Mouse (Mus musculus): ENCODE results near the gene Skap1. TPM values are rescaled to one million over a fixed set of nuclear protein-coding genes. Genes with fewer than 3 reads are reported as not detected.
A peak's percentile ranks its signal among the peaks of the same experiment; 100 is the strongest.
"Not testable (repeated sequence)": the region's sequence is repeated elsewhere in the genome, so short reads cannot be mapped to it uniquely, and the experiment has no call there.

Gene Skap1
- polyA plus RNA-seq, 1 experiment from 2014 or later = 10.6 TPM

- peak within 1 kb of the TSS; percentile 80 for H3K27ac ChIP-seq
- H3K36me3 ChIP-seq = peaks cover 21% of the 10 kb centered on the region
- WGBS = under 1% methylated on average over 59 of the region's 59 CpGs
These were observed 312.9 kb downstream of the Skap1 start, which contains the start of gene Snx11 for GRCm38 (mm10) chr11:96776968-96777962. TSS of gene Snx11 (minus strand) at chr11:96777559.

DNA sequence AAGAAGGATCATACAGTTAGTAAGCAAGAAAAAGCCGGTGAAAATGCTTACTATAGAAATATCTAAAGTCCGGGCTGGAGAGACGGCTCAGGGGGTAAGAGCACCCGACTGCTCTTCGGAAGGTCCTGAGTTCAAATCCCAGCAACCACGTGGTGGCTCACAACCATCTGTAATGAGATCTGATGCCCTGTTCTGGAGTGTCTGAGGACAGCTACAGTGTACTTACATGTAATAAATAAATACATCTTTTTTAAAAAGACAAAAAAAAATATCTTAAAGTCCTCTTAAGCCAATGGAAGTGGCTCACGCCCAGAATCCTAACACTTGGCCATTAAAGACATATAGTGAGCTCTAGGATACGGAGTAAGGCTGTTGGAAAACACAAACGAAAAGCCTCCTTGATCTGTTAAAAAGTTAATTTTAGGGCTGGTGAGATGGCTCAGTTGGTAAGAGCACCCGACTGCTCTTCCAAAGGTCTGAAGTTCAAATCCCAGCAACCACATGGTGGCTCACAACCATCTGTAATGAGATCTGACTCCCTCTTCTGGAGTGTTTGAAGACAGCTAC, 313.8 kb downstream of the Skap1 start:
- Histone ChIP-seq H3K27ac (peak overlapping the region; percentile 80), H3K4me3 (replicated peaks) (peak overlapping the region; percentile 72), H3K4me2 (peak overlapping the region; percentile 82), H3K36me3 (peaks cover 12% of the 10 kb centered on the region), H3K4me1 (peaks cover 24% of the 10 kb centered on the region)
- H3K27me3 ChIP-seq; H3K9ac ChIP-seq; ATAC-seq (replicated peaks; ENCODE audit: low FRiP score); H3K9me3 ChIP-seq (replicated peaks): not testable (repeated sequence)
- 64% methylated on average over 10 of the region's 10 CpGs for WGBS

More at GRCm38 (mm10) chr11:96776968-96777962, 312.9 kb downstream of the Skap1 start, which contains the start of gene Snx11:
- peak within 1 kb of the TSS; percentile 56 for H3K9ac ChIP-seq
- no peaks in the 10 kb centered on the region for H3K9me3 ChIP-seq (replicated peaks)
- H3K27me3 ChIP-seq = no peaks in the 10 kb centered on the region
- H3K4me3 ChIP-seq (replicated peaks) = peak within 1 kb of the TSS; percentile 72
- H3K4me1 ChIP-seq = peaks cover 24% of the 10 kb centered on the region
- peak within 1 kb of the TSS; percentile 82 for H3K4me2 ChIP-seq
- ATAC-seq (replicated peaks; ENCODE audit: low FRiP score) = peak; percentile 100

DNA sequence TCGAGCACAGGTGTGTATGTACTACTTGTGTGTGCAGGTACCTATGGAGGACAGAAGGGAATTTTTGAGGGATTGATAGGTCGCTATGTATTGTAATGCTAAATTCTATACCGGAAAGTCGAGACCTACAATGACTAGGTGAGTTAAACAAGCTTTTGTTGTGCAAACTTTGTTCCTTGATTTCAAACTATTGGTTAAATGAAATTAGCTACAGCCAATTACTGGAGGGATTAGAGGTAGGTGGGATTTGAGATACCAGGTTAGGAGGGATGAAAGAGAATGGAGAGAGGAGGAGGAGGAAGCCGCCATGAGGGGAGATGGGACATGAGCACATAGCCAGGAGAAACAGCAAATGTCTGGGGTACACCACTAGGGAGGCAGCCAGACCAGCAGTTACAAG, 315.9 kb downstream of the Skap1 start:
- no peak overlapping the region for H3K4me3 ChIP-seq (replicated peaks)
- H3K4me1 ChIP-seq = peaks cover 16% of the 10 kb centered on the region
- no peak overlapping the region for H3K4me2 ChIP-seq
- ATAC-seq (replicated peaks; ENCODE audit: low FRiP score) = no peak
- WGBS = 77% methylated on average over 5 of the region's 5 CpGs
- no peaks in the 10 kb centered on the region for H3K36me3 ChIP-seq
- H3K27me3 ChIP-seq = no peaks in the 10 kb centered on the region
- no peaks in the 10 kb centered on the region for H3K9me3 ChIP-seq (replicated peaks)
- no peak overlapping the region for H3K27ac ChIP-seq
- H3K9ac ChIP-seq = no peak overlapping the region

- H3K9ac ChIP-seq = no peak overlapping the region
- no peaks in the 10 kb centered on the region for H3K9me3 ChIP-seq (replicated peaks)
- ATAC-seq (replicated peaks; ENCODE audit: low FRiP score) = no peak
- no peak overlapping the region for H3K27ac ChIP-seq
- no peaks in the 10 kb centered on the region for H3K27me3 ChIP-seq
- H3K36me3 ChIP-seq = no peaks in the 10 kb centered on the region
- 75% methylated on average over 2 of the region's 2 CpGs for WGBS
- H3K4me2 ChIP-seq = no peak overlapping the region
- peaks cover 6% of the 10 kb centered on the region for H3K4me1 ChIP-seq
- H3K4me3 ChIP-seq (replicated peaks) = no peak overlapping the region
These were observed 317.0 kb downstream of the Skap1 start for GRCm38 (mm10) chr11:96781425-96781824.

GRCm38 (mm10) chr11:96784847-96785246, 320.5 kb downstream of the Skap1 start:
- H3K36me3 ChIP-seq; H3K27me3 ChIP-seq; H3K9me3 ChIP-seq (replicated peaks); H3K9ac ChIP-seq; H3K4me2 ChIP-seq; ATAC-seq (replicated peaks; ENCODE audit: low FRiP score); H3K4me1 ChIP-seq; H3K4me3 ChIP-seq (replicated peaks); H3K27ac ChIP-seq: not testable (repeated sequence)
- WGBS = 15% methylated on average over 7 of the region's 7 CpGs

- Histone ChIP-seq H3K9me3 (replicated peaks) (no peaks in the 10 kb centered on the region), H3K4me2 (no peak overlapping the region), H3K36me3 (peaks cover 12% of the 10 kb centered on the region), H3K4me3 (replicated peaks) (no peak overlapping the region), H3K9ac (no peak overlapping the region), H3K4me1 (peaks cover 24% of the 10 kb centered on the region), H3K27ac (0 out of 2 replicates have a peak overlapping the region, but pooled peaks have one; percentile 22), H3K27me3 (no peaks in the 10 kb centered on the region)
- no peak for ATAC-seq (replicated peaks; ENCODE audit: low FRiP score)
- WGBS = 33% methylated on average over 9 of the region's 9 CpGs
These were observed 322.5 kb downstream of the Skap1 start for GRCm38 (mm10) chr11:96786731-96787450.

DNA sequence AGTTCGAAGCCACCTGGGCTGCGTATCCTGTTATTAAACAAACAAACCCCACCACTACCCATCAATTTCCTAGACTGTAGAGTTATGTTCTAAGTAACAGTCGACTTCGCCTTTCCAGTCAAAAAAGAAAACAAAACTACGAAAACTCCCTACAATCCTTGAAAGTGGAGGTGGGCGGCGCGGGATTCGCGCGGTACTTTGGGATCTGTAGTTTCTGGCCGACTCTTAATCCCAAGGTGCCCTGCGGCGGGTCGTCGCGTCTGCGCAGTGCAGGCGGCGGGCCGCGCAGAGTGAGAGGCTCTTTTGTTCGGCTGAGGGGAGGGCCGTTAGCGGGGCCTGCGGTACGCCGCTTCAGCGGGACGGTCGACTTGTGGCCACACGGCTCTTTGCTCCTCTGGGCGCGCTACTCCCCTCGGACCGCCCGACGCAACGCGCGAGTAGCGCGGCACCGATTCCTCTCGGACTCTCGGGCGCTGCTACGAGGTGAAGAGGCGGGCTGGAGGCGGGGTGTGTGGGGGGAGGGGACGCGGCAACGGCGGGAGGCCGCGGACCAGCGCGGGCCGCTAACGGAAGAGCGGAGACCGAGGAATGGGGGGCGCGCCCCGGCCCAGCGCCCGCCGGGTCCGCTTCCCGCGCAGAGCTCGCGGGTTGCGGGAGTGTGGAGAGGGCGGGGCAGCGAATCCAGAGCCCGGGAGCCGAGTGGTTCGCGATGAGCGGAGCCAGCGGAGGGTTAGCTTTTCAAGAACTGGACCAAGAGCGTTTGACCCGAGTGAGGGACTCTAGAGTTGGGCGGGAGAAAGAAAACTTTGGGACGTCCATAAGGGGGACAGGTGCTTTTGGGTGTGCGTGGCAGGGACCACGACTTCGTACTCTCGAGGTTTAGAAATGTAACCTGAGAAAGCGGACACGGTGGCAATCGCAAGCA, 324.7 kb downstream of the Skap1 start, which contains the start of gene Cbx1:
TSS of gene Cbx1 (plus strand) at position 257 of the 925 bp plus-strand sequence.
- peak within 1 kb of the TSS; percentile 79 for H3K4me2 ChIP-seq
- H3K4me1 ChIP-seq = peaks cover 41% of the 10 kb centered on the region
- H3K27ac ChIP-seq = peak within 1 kb of the TSS; percentile 99
- peak within 1 kb of the TSS; percentile 97 for H3K4me3 ChIP-seq (replicated peaks)
- peak within 1 kb of the TSS; percentile 94 for H3K9ac ChIP-seq
- no peaks in the 10 kb centered on the region for H3K27me3 ChIP-seq
- H3K36me3 ChIP-seq = peaks cover 14% of the 10 kb centered on the region
- no peaks in the 10 kb centered on the region for H3K9me3 ChIP-seq (replicated peaks)
- WGBS = 1% methylated on average over 83 of the region's 93 CpGs
- ATAC-seq (replicated peaks; ENCODE audit: low FRiP score) = peak; percentile 97

GRCm38 (mm10) chr11:96789990-96790389, 325.6 kb downstream of the Skap1 start:
- Histone ChIP-seq H3K36me3 (peaks cover 14% of the 10 kb centered on the region), H3K27ac (peak overlapping the region; percentile 99), H3K9me3 (replicated peaks) (no peaks in the 10 kb centered on the region), H3K4me3 (replicated peaks) (peak overlapping the region; percentile 97), H3K4me2 (peak overlapping the region; percentile 79), H3K27me3 (no peaks in the 10 kb centered on the region), H3K9ac (peak overlapping the region; percentile 94), H3K4me1 (peaks cover 41% of the 10 kb centered on the region)
- WGBS = 5% methylated on average over 5 of the region's 5 CpGs
- ATAC-seq (replicated peaks; ENCODE audit: low FRiP score) = no peak

DNA sequence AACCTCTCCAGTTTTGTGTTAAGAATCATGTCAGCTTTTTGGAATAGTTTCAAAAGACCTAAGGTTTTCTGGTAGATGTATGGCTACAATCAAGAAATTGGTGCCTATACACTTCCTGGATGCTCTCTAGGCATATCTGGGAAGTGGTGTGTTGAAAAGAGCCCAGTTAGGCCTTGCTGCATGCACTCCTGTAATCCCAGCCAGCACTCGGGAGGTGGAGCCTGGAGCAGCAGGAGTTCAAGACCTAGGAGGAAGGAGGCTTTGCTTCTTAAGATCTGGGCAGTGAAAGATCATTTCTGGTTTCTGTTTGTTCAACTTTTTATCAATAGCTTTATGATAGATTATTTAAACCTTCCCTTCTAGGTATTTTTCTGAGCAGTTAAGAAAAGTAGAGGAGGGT, 326.3 kb downstream of the Skap1 start:
- H3K4me3 ChIP-seq (replicated peaks) = peak overlapping the region; percentile 97
- no peaks in the 10 kb centered on the region for H3K27me3 ChIP-seq
- H3K36me3 ChIP-seq = peaks cover 21% of the 10 kb centered on the region
- no peak for ATAC-seq (replicated peaks; ENCODE audit: low FRiP score)
- no peak overlapping the region for H3K27ac ChIP-seq
- 0 out of 2 replicates have a peak overlapping the region, but pooled peaks have one; percentile 15 for H3K9ac ChIP-seq
- H3K4me1 ChIP-seq = peaks cover 41% of the 10 kb centered on the region
- no peaks in the 10 kb centered on the region for H3K9me3 ChIP-seq (replicated peaks)
- 9% methylated on average over 1 of the region's 1 CpGs for WGBS
- H3K4me2 ChIP-seq = peak overlapping the region; percentile 79

DNA sequence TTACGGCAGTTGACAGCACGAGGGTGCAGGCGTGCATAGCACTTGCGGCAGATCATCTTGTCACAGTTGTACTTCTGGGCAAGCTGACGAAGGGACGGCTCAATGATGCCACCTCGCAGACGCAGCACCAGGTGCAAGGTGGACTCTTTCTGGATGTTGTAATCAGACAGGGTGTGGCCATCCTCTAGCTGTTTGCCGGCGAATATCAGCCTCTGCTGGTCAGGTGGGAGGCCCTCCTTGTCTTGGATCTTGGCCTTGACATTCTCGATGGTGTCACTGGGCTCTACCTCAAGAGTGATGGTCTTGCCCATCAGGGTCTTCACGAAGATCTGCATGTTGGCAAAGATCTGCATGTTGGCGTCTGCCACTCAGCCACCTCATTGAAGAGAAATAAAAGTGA, 331.1 kb downstream of the Skap1 start:
- Histone ChIP-seq H3K9me3 (replicated peaks) (no peaks in the 10 kb centered on the region), H3K9ac (no peak overlapping the region), H3K27me3 (no peaks in the 10 kb centered on the region), H3K36me3 (peaks cover 50% of the 10 kb centered on the region), H3K4me3 (replicated peaks) (no peak overlapping the region), H3K4me2 (no peak overlapping the region), H3K27ac (no peak overlapping the region), H3K4me1 (peaks cover 31% of the 10 kb centered on the region)
- no peak for ATAC-seq (replicated peaks; ENCODE audit: low FRiP score)
- 94% methylated on average over 13 of the region's 13 CpGs for WGBS

DNA sequence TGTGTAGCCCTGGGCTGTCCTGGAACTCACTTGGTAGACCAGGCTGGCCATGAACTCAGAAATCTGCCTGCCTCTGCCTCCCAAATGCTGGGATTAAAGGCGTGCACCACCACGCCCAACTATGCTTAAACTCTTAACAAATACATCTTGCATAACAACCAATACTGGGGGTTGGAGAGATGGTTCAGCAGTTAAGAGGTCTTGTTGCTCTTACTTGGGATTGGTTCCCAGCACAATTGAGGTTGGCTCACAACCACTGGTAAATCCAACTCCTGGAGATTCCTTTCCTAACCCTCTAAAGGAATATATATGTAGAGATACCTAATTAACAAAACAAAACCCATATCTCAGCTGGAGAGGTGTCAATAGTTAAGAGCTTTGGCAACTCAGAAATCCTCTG, 331.7 kb downstream of the Skap1 start:
- H3K36me3 ChIP-seq = peaks cover 52% of the 10 kb centered on the region
- no peak overlapping the region for H3K9ac ChIP-seq
- H3K4me2 ChIP-seq = no peak overlapping the region
- no peak overlapping the region for H3K27ac ChIP-seq
- H3K4me3 ChIP-seq (replicated peaks) = no peak overlapping the region
- H3K4me1 ChIP-seq = peaks cover 25% of the 10 kb centered on the region
- H3K27me3 ChIP-seq = no peaks in the 10 kb centered on the region
- 95% methylated on average over 2 of the region's 2 CpGs for WGBS
- H3K9me3 ChIP-seq (replicated peaks) = no peaks in the 10 kb centered on the region
- ATAC-seq (replicated peaks; ENCODE audit: low FRiP score) = no peak
